Mouse (Mus musculus): Measurements from ENCODE around the gene Zfp12.

Gene Zfp12

DNA sequence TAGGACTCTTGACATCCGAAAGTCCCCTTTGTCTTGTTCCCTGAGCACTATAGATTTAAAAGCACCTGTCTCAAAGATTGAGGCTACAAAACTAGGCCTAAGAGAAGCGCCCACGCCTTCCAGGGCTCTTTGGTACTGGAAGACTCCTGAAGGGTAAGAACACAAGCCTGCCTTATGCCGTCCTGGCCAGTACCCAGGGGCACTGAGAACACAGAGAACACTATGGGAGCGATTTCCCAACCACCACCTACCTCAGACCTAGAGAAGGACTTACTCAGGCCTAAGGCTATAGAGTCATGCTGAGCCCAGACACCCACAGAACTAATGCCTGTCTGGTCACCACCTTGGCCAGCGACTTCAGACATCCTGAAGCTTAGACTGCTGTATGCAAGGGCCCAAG, 31.8 kb downstream of the Zfp12 start:
- DNase-seq (ENCODE audit: low read depth, low spot score): no peak

GRCm38 (mm10) chr5:143268985-143269362, 34.0 kb downstream of the Zfp12 start:
- DNase-seq (ENCODE audit: low read depth, low spot score): no peak

GRCm38 (mm10) chr5:143269363-143270150, 34.6 kb downstream of the Zfp12 start, which contains the start of gene Zfp316:
Zfp316 (minus strand) TSS chr5:143270022.
- peak; percentile 65 for DNase-seq (ENCODE audit: low read depth, low spot score)

DNA sequence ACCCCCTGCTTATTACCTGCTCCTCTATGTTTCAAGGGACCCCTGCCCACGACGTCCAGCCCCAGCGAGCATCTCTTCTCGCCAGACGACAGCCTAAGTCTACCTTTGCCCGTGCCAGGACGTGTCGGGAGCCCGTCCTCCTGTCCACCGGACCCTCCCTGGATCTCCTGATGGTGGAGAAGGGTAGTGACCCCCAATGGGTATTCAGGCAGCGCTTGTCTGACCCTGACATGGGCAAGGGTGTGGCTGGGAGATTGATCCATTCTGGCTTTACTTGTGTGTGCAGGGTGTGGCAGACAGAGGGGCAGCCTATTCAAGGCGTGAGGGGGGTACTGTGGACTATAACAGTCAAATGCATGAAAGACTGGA, 35.2 kb downstream of the Zfp12 start:
- DNase-seq (ENCODE audit: low read depth, low spot score): no peak

- DNase-seq (ENCODE audit: low read depth, low spot score): peak; percentile 98
Measured at GRCm38 (mm10) chr5:143271642-143272041, 36.7 kb downstream of the Zfp12 start.

DNA sequence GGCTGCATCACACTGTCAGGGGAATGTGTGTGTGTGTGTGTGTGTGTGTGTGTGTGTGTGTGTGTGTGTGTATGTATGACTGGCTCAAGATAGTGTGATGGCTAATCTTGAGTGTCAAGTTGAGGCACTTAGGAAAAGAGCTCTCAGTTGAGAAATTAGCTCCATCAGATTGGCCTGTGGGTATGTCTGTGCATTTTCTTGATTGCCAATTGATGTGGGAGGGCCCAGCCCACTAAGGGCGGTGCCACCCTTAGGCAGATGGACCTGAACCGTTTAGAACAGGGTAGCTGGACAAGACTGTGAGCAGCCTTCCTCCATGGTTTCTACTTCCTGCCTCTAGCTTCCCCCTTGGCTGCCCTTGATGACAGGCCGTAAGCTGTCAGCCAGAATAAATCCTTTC, 37.1 kb downstream of the Zfp12 start:
- DNase-seq (ENCODE audit: low read depth, low spot score): no peak

- no peak for DNase-seq (ENCODE audit: low read depth, low spot score)
Measured at GRCm38 (mm10) chr5:143272540-143273330, 37.8 kb downstream of the Zfp12 start.

DNA sequence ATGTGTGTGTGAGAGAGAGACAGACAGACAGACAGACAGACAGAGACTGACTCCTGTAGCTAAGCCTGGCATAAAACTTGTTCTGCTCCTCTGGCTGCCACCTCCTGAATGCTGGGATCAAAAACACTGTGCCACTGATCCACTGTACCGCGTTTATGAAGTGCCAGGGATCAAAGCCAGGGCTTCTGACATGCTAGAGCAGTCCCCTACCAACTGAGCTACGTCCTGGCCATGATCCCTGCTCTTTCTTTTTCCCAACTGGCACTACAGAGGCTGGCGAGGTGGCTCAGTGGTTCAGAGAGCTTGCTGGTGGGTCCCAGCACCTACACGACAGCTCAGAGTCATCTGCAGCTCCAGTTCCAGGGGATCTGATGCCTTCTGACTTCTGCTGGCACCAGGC, 40.8 kb downstream of the Zfp12 start:
- DNase-seq (ENCODE audit: low read depth, low spot score): no peak

- no peak for DNase-seq (ENCODE audit: low read depth, low spot score)
Measured at GRCm38 (mm10) chr5:143279247-143279646, 44.3 kb downstream of the Zfp12 start.

DNA sequence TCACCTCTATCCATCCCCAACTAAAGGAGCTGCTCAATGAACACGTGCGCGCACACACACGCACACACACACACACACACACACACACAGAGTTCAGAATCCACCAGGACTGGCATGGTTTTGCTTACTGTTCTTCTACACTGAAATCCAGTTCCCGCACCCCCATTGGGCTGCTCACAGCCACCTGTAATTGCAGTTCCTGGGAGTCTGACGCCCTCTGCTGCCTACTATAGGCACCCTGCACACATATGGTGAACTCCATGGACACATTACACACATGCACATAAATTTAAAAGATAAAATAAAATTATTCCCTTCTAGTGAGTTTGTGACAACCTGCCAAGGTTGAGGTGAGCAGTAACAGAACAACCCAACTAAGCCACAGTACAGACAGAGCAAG, 49.8 kb downstream of the Zfp12 start:
- no peak for DNase-seq (ENCODE audit: low read depth, low spot score)

GRCm38 (mm10) chr5:143287774-143288328, 52.9 kb downstream of the Zfp12 start:
- no peak for DNase-seq (ENCODE audit: low read depth, low spot score)

GRCm38 (mm10) chr5:143288378-143288911, 53.5 kb downstream of the Zfp12 start:
- no peak for DNase-seq (ENCODE audit: low read depth, low spot score)

GRCm38 (mm10) chr5:143289299-143289698, 54.3 kb downstream of the Zfp12 start:
- DNase-seq (ENCODE audit: low read depth, low spot score): no peak

DNA sequence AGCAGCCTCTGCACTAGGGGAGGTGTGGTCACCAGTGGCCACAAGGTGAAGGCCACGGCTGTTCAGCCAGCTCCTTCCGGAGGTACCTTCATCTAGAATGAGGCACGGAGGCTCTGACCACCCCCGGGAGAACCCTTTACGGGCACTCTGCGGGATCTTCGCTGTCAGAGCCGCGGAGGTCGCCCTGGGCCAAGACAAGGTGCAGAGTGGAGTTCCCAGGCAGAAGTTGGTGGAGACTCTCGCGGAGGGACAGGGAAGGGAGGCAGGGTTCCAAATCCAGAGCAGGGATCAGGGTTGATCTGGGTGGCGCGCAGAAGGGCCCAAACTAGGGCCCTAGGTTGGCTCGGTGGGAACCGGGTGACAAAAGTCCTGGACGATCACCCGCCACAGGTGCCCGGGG, 57.9 kb downstream of the Zfp12 start:
- DNase-seq (ENCODE audit: low read depth, low spot score): no peak

GRCm38 (mm10) chr5:143293404-143293803, 58.4 kb downstream of the Zfp12 start, which contains the start of gene Zfp853:
Zfp853 (minus strand) TSS chr5:143293623.
- DNase-seq (ENCODE audit: low read depth, low spot score): no peak

DNA sequence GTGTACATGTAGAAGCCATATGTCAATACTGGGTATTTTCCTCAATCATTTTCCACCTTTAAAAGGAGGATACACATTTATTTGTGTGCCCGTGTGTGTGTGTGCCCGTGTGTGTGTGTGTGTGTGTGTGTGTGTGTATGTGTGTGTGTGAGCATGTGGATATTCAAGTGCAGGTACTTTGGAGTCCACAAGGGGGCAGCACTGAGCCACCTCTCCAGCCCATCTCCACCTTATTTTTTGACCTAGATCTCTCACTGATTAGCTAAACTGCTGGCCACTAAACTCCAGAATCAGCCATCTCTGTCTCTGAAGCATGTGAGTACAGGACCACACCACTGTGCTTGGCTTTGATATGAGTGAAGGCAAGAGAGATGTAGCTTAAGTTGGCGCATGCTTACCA, 59.9 kb downstream of the Zfp12 start:
- no peak for DNase-seq (ENCODE audit: low read depth, low spot score)

DNA sequence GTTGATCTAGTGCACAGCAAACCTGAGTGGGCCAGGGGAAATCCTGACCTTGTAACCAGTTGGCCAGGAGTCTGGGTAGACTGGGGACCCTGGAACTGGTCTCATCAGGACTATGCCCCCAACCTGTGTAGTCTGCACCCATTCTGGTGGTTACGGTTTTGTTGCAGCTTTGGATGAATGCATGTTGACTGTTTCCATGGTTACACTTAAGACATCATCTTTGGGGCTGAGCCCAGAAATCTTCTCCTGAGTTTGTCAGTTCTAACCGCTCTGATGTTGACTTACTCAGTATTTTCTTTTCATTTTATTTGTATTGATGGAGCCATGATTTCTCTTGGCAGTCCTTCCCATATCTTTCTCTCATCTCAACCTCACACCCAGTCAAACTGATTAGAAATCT, 60.4 kb downstream of the Zfp12 start:
- DNase-seq (ENCODE audit: low read depth, low spot score): no peak

- no peak for DNase-seq (ENCODE audit: low read depth, low spot score)
Measured at GRCm38 (mm10) chr5:143297986-143298385, 63.0 kb downstream of the Zfp12 start.

GRCm38 (mm10) chr5:143298391-143298790, 63.4 kb downstream of the Zfp12 start:
- no peak for DNase-seq (ENCODE audit: low read depth, low spot score)
